Mouse (Mus musculus): ENCODE data around the gene Cirbp.

DNA sequence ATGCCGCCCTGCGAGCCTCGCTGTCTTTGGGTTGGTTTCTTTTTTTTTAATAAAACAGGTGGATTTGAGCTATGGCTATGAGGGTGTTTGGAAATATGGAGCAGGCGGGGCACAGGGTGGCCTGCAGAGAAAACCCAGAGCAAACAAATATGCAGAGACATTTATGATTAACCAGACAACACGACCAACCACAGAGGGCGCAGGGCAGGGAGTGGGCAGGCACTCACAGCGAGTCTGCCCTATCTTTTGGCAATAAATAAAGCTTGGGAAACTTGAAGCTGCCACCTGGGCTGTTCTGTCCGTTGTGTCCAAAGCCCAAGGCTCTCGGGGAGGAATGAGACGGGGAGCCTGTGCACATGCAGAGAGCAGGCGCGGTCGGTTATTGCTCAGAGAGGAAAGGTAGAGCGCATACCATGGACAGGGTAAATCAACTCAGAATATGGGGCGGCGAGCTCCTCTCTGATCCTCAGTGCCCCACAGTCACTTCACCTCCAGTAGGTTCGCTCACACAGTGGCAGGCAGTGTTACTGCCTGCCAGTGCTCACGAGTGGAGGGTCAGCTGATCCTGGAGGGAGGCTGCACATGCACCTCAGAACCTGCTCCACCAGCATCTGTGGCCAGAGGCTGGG lies 35.3 kb upstream of the Cirbp start:
- TF ChIP-seq POLR2A (IDR thresholded peaks at IDR 0.05; ENCODE audit: control insufficient read depth, low read depth, low read length), result no peak
- no peak for TF ChIP-seq CTCF (IDR thresholded peaks at IDR 0.05; ENCODE audit: control insufficient read depth, insufficient read depth, insufficient replicate concordance, low read depth, low read length)

Measured in testis, adult 2 months (tissue).